Mouse (Mus musculus) forebrain, embryonic 16.5 days (tissue): ENCODE measurements around the gene Id2. TPM values are rescaled to one million over a fixed set of nuclear protein-coding genes. Genes with fewer than 3 reads are reported as not detected.

Source experiments
- ATAC-seq: fragments of 200-750 bp; cut with Nextera tagmentation; 2 replicates; pipeline ENCODE4 v1.8.0; 2017; ENCODE audit warnings: mild to moderate bottlenecking, moderate library complexity
- H3K27ac ChIP-seq: fragments of 300-500 bp; sonication (generic); 2 replicates; pipeline ENCODE4 v1.5.1; 2014; ENCODE audit warnings: low read length, control low read depth
- H3K27me3 ChIP-seq: fragments of 300-500 bp; sonication (generic); replicated peaks from 2 replicates; pipeline ENCODE4 v1.6.1; 2014; ENCODE audit warnings: low read length; ENCODE audit not compliant: control insufficient read depth, insufficient read depth
- H3K36me3 ChIP-seq: fragments of 300-500 bp; sonication (generic); 2 replicates; pipeline ENCODE4 v1.6.1; 2014; ENCODE audit not compliant: control insufficient read depth, insufficient read depth
- H3K4me1 ChIP-seq: fragments of 300-500 bp; sonication (generic); replicated peaks from 2 replicates; pipeline ENCODE4 v1.6.1; 2014; ENCODE audit warnings: low read length; ENCODE audit not compliant: control insufficient read depth, insufficient read depth
- H3K4me2 ChIP-seq: fragments of 300-500 bp; sonication (generic); 2 replicates; pipeline ENCODE4 v1.6.1; 2014; ENCODE audit warnings: mild to moderate bottlenecking, low read length, control low read depth
- H3K4me3 ChIP-seq: fragments of 300-500 bp; sonication (generic); replicated peaks from 2 replicates; pipeline ENCODE4 v1.5.1; 2014; ENCODE audit warnings: mild to moderate bottlenecking, low read length, control low read depth
- H3K9ac ChIP-seq: fragments of 300-500 bp; sonication (generic); replicated peaks from 2 replicates; pipeline ENCODE4 v1.6.1; 2014; ENCODE audit warnings: low read depth, low read length, control low read depth
- H3K9me3 ChIP-seq: fragments of 300-500 bp; sonication (generic); 2 replicates; pipeline ENCODE4 v1.6.1; 2016; ENCODE audit warnings: low read length; ENCODE audit not compliant: control insufficient read depth
- WGBS: fragments of 180-500 bp; shearing (Covaris S2); extraction: QIAGEN DNeasy Blood & Tissue Kit; methylation state at CpG from one replicate; pipeline ENCODE4 v1.1.7; 2014; 5-methylcytosine and 5-hydroxymethylcytosine counted together
- polyA plus RNA-seq: library from polyadenylated mRNA; unstranded; fragments of >200 nt; fragmentation: Nextera tagmentation; extraction: Ambion mirVana; gene quantifications from 2 replicates; pipeline ENCODE4 v1.2.1, GENCODE M21; 2015

Id2 gene
- polyA plus RNA-seq, 1 experiment from 2014 or later: 592 TPM

DNA sequence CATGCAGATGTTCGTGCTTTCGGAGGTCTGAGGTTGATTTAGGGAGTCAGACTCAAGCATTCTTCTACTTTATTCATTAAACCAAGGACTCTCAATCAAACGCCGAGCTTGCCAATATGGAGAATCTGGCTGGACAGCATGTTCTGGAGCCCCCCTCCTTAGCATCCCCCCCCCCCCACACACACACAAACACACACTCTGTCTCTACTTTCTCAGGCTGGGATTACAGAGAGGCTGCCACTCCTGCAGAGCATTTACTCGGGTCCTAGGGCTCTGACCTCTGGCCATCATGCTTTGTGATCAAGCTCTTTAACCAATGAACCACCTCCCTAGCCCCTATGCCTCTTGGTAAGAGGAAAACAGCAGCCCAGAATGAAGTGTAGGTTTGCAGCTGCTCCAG lies 29.3 kb upstream of the Id2 start:
- no peaks in the 10 kb centered on the region for H3K36me3 ChIP-seq
- no peaks in the 10 kb centered on the region for H3K9me3 ChIP-seq
- no peaks in the 10 kb centered on the region for H3K27me3 ChIP-seq
- WGBS: 47% methylated on average over 5 of the region's 5 CpGs
- ATAC-seq: no peak
- no peak overlapping the region for H3K4me2 ChIP-seq
- no peak overlapping the region for H3K9ac ChIP-seq
- no peak overlapping the region for H3K27ac ChIP-seq
- H3K4me3 ChIP-seq: no peak overlapping the region
- H3K4me1 ChIP-seq: peaks cover 17% of the 10 kb centered on the region

DNA sequence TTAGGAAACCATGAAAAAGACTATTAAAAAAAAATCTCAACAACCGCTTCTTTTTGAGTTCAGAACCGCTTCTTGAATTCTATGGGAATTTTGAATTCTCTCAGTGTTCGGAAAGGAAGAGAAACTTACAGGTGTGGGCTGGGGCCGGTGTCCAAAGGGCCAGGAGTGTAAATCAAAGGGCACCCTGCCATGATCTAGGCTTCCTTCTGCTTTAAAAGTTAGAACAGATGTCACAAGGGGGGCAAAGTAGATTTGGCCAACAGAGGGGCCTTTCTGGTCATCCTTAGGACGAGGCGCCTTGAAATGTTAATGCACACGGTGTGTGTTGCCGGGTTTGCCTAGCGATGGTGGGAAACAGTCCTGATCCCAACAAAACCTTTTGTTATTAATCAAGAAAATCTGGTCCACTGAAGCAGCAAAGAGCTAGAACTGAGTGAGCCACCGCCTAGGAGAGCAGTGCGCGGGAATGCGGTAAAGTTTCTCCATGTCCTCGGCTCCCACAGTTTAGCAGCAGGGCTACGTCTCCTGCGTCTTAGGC lies 28.4 kb upstream of the Id2 start:
- no peaks in the 10 kb centered on the region for H3K9me3 ChIP-seq
- no peak for ATAC-seq
- H3K9ac ChIP-seq: no peak overlapping the region; the same call in 1 of the 2 replicates
- H3K36me3 ChIP-seq: no peaks in the 10 kb centered on the region
- H3K4me2 ChIP-seq: no peak overlapping the region
- peak overlapping the region; percentile 1; the same call in 1 of the 2 replicates for H3K27ac ChIP-seq
- H3K4me3 ChIP-seq: no peak overlapping the region
- H3K27me3 ChIP-seq: no peaks in the 10 kb centered on the region
- 13% methylated on average over 16 of the region's 16 CpGs for WGBS
- peaks cover 17% of the 10 kb centered on the region for H3K4me1 ChIP-seq

DNA sequence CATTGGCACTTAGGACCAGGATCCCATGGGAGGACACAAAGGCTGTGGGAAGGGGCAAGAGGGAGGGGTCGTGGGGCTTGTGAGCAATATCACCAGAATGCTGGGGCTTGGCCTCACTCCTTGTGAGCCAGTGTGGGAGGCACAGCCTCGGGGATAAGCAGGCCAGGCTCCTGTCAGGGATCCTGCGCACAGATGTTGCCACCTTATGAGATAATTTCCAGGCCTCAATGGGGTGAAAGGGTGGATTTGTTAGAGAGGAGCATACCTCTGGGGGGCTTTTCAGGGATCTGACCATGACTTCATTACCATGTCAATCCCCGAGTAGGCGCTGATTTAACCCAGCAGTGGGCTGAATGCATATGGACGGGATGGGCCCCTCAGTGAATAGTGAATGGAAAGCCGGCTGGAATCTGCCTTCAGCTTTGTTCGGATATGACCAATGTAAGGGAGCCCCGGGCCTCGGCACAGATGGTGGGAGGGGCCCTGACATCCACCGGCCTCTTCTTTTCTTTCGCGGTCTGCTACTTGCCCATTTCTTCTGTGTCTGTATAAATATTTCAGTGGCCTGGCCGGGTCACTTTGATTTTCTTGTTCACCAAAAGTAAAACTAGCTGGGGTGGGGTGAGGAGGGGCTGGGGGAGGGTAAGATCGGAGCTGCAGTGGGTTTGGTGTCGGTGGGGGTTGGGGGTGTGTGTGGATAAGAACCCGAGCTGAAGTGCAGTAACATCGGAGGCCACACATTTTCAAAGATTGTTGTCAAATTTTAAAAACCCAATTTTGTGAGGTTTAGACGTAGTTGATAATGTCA lies 27.7 kb upstream of the Id2 start:
- WGBS: 5% methylated on average over 19 of the region's 19 CpGs
- Histone ChIP-seq H3K27ac (no peak overlapping the region), H3K36me3 (no peaks in the 10 kb centered on the region), H3K27me3 (no peaks in the 10 kb centered on the region), H3K4me1 (peaks cover 17% of the 10 kb centered on the region), H3K4me2 (no peak overlapping the region), H3K4me3 (no peak overlapping the region), H3K9ac (no peak overlapping the region), H3K9me3 (no peaks in the 10 kb centered on the region)
- peak; percentile 88 for ATAC-seq

DNA sequence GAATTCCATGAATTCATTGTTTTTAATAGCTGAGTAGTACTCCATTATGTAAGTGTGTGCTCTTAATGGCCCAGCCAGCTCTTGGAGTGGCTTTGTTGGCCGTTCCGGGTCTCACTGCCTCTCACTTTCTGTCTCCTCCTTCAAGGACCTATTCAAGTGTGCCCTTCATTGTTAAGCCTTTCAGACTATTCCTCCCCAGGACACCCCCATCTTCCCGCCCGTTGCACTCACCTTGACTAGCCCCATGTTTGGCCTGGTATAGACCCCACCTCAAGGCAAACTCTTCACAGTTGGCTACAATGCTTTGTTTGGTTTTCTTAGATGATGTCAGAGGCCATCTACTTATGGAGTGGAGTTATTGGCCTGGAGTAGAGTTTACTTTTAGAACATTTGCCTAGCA lies 23.8 kb upstream of the Id2 start:
- no peaks in the 10 kb centered on the region for H3K9me3 ChIP-seq
- no peaks in the 10 kb centered on the region for H3K36me3 ChIP-seq
- H3K9ac ChIP-seq: no peak overlapping the region
- H3K4me2 ChIP-seq: no peak overlapping the region
- H3K27ac ChIP-seq: no peak overlapping the region
- H3K4me1 ChIP-seq: peaks cover 21% of the 10 kb centered on the region
- H3K27me3 ChIP-seq: no peaks in the 10 kb centered on the region
- 90% methylated on average over 4 of the region's 4 CpGs for WGBS
- ATAC-seq: no peak
- no peak overlapping the region for H3K4me3 ChIP-seq

DNA sequence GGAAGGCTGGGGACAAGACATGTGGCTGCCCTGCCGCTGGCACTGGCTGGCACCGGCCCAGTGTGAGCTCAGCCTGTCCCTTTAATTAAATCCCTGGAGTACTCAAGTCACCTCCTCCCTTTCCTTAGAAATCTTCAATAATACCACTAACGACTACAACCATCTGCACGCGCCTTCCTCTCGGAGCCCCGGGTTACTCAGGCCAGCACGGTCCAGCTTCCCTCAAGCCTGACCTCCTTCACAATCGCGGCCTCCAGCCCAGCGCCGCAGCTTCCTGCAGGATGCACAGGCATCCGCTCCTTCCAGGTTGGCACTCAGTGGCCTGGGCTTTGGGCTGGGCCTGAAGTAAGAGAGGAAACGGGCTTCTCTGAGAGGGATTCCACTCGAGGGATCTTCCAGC lies 22.3 kb upstream of the Id2 start:
- Histone ChIP-seq H3K27ac (no peak overlapping the region), H3K4me3 (no peak overlapping the region), H3K9me3 (no peaks in the 10 kb centered on the region), H3K4me1 (peaks cover 7% of the 10 kb centered on the region), H3K9ac (no peak overlapping the region), H3K27me3 (no peaks in the 10 kb centered on the region), H3K36me3 (no peaks in the 10 kb centered on the region), H3K4me2 (no peak overlapping the region)
- 18% methylated on average over 15 of the region's 15 CpGs for WGBS
- no peak for ATAC-seq

DNA sequence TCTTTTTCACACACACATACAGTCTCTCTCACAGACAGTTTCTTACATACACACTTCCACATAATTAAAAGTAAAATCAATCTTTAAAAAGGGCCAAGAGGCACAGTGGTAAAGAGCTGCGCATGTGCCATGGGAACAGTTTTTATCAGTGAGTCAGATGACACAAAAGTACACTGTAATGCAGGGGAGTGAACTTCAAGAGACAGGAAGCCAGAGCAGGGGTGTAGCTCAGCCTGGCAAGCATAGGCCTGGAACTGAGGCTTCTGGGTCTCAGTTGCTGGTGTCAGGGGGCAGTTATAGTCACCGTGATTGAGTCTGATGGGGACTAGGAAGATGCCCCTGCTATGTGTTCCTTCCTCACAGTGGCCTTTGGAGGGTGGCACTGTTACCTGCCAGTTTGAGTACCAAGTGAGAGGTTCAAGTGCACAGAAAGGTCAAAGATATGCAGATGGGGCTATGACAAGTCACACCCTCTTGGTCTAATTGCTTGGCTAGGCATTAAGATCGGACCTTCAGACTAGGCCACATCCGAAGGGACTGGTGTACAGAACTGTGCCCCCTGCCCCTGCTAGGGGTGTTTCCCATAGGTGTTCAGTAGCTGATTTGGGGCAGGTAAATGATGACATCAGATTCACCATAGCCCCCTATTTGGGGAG lies 21.0 kb upstream of the Id2 start:
- no peak overlapping the region for H3K4me2 ChIP-seq
- H3K9me3 ChIP-seq: no peaks in the 10 kb centered on the region
- WGBS: 88% methylated on average over 4 of the region's 4 CpGs
- H3K4me1 ChIP-seq: peaks cover 6% of the 10 kb centered on the region
- H3K27ac ChIP-seq: no peak overlapping the region
- no peak overlapping the region for H3K9ac ChIP-seq
- no peak overlapping the region for H3K4me3 ChIP-seq
- no peaks in the 10 kb centered on the region for H3K27me3 ChIP-seq
- ATAC-seq: no peak
- no peaks in the 10 kb centered on the region for H3K36me3 ChIP-seq

DNA sequence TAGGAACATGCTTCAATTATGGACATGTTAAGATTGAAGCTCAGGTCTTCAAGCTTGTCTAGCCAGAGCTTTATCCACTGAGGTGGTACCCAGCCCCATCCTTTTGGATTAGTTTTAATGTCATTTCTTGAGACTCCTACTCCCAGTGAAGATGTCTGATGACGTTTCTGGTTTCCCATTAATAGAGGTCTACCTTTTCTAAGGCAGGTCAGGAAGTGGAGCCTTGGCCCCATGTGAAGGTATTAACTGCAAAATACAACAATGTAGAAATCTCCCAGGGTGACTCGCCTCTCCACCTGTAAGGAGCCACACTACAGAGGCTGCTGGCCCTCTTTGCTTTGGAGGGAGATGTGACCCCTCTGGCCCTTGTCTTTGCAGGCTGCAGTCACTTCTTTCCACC lies 19.2 kb upstream of the Id2 start:
- H3K9ac ChIP-seq: no peak overlapping the region
- WGBS: 89% methylated on average over 2 of the region's 2 CpGs
- ATAC-seq: no peak
- no peak overlapping the region for H3K27ac ChIP-seq
- no peak overlapping the region for H3K4me2 ChIP-seq
- no peak overlapping the region for H3K4me3 ChIP-seq
- H3K9me3 ChIP-seq: no peaks in the 10 kb centered on the region
- H3K36me3 ChIP-seq: no peaks in the 10 kb centered on the region
- peaks cover 6% of the 10 kb centered on the region for H3K4me1 ChIP-seq
- no peaks in the 10 kb centered on the region for H3K27me3 ChIP-seq

DNA sequence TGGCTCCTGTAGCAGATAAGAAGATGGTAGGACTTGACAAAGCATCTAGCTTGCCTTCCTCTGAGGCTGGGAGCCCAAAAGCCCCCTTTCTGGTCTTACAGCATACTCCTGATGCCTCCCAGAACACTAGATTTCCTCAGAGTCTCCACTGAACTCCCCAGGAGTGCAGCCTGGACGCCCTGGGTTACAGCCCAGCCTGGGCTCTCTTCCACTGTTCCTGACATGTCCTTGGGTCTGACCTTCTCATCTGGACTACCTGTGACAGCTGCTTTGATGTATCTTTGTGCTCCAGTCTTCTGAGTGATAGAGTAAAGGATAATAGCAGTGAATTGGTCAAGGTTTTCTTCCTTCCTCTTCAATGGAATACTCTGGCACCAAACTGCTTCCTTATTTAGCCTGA lies 17.5 kb upstream of the Id2 start:
- no peak for ATAC-seq
- Histone ChIP-seq H3K9me3 (no peaks in the 10 kb centered on the region), H3K4me1 (peaks cover 4% of the 10 kb centered on the region), H3K27ac (no peak overlapping the region), H3K4me3 (no peak overlapping the region), H3K36me3 (no peaks in the 10 kb centered on the region), H3K4me2 (no peak overlapping the region), H3K27me3 (no peaks in the 10 kb centered on the region), H3K9ac (no peak overlapping the region)
- 70% methylated on average over 1 of the region's 1 CpGs for WGBS

DNA sequence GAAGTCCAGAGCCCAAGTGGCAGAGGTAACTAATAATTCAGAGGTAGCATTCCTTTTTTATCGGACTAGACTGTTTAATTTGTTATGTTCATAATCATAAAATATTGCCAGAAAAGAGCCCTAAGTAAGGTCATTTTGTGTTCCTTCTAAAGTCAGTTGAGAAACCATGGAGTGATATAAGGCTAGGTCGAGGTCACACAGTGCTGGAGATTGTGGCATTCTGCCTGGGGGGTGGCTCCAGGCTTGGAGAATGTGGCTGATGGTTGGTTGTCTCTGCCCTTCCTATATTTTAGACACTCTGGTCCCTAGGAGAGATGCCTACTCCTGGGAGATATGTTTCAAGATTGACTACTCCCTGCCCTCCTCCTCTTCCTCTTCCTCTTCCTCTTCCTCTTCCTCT lies 16.4 kb upstream of the Id2 start:
- Histone ChIP-seq H3K4me3 (no peak overlapping the region), H3K9ac (no peak overlapping the region), H3K4me1 (no peaks in the 10 kb centered on the region), H3K36me3 (no peaks in the 10 kb centered on the region), H3K9me3 (no peaks in the 10 kb centered on the region), H3K27ac (no peak overlapping the region), H3K27me3 (no peaks in the 10 kb centered on the region), H3K4me2 (no peak overlapping the region)
- ATAC-seq: no peak
- WGBS: 89% methylated on average over 2 of the region's 2 CpGs
